Mouse (Mus musculus) forebrain, embryonic 14.5 days (tissue): ENCODE measurements at regions not wholly inside any gene's neighbourhood (a gene's known extent, or its start where the extent isn't known, plus 50 kb on each side); places are given as distances from the start of the nearest gene placed in this dataset.
"Not testable (repeated sequence)": the region's sequence is repeated elsewhere in the genome, so short reads cannot be mapped to it uniquely, and the experiment has no call there.

ENCODE experiments used
- ATAC-seq: fragments of 200-750 bp; cut with Nextera tagmentation; 2 replicates; pipeline ENCODE4 v1.8.0; 2017; ENCODE audit warnings: mild to moderate bottlenecking, moderate library complexity
- DNase-seq: peaks from one replicate; pipeline ENCODE4 v3.0.0-alpha.2; 2015; ENCODE audit warnings: low spot score
- H3K27ac ChIP-seq: fragments of 300-500 bp; sonication (generic); 2 replicates; pipeline ENCODE4 v1.5.1; 2014; ENCODE audit warnings: low read depth, mild to moderate bottlenecking, control low read depth, low read length, moderate library complexity
- H3K27me3 ChIP-seq: fragments of 300-500 bp; sonication (generic); replicated peaks from 2 replicates; pipeline ENCODE4 v1.6.1; 2014; ENCODE audit warnings: low read length, control low read depth, mixed read lengths; ENCODE audit not compliant: control insufficient read depth, insufficient read depth
- H3K36me3 ChIP-seq: fragments of 300-500 bp; sonication (generic); 2 replicates; pipeline ENCODE4 v1.6.1; 2014; ENCODE audit warnings: low read length, control low read depth; ENCODE audit not compliant: control insufficient read depth, insufficient read depth
- H3K4me1 ChIP-seq: fragments of 300-500 bp; sonication (generic); 2 replicates; pipeline ENCODE4 v1.6.1; 2014; ENCODE audit warnings: antibody characterized with exemption, low read length, control low read depth; ENCODE audit not compliant: control insufficient read depth, insufficient read depth
- H3K4me2 ChIP-seq: fragments of 300-500 bp; sonication (generic); 2 replicates; pipeline ENCODE4 v1.6.1; 2014; ENCODE audit warnings: mild to moderate bottlenecking, control low read depth, low read length
- H3K4me3 ChIP-seq: fragments of 300-500 bp; sonication (generic); 2 replicates; pipeline ENCODE4 v1.5.1; 2014; ENCODE audit warnings: low read depth, low read length, control low read depth
- H3K9ac ChIP-seq: fragments of 300-500 bp; sonication (generic); 2 replicates; pipeline ENCODE4 v1.6.1; 2014; ENCODE audit warnings: mild to moderate bottlenecking, low read length, control low read depth, moderate library complexity
- H3K9me3 ChIP-seq: fragments of 300-500 bp; sonication (generic); replicated peaks from 2 replicates; pipeline ENCODE4 v1.6.1; 2016; ENCODE audit warnings: low read length, control low read depth, mixed read lengths; ENCODE audit not compliant: control insufficient read depth
- WGBS: fragments of 180-500 bp; shearing (Covaris S2); extraction: QIAGEN DNeasy Blood & Tissue Kit; methylation state at CpG from one replicate; pipeline ENCODE4 v1.1.7; 2014; 5-methylcytosine and 5-hydroxymethylcytosine counted together

GRCm38 (mm10) chrY:4150031-4150430 is 378.6 kb downstream of the Gm3376 start:
- H3K36me3 ChIP-seq, H3K9me3 ChIP-seq, H3K4me1 ChIP-seq, ATAC-seq, H3K4me3 ChIP-seq, H3K4me2 ChIP-seq, H3K27ac ChIP-seq, H3K9ac ChIP-seq, H3K27me3 ChIP-seq: not testable (repeated sequence)
- 100% methylated on average over 1 of the region's 9 CpGs for WGBS
- peak; percentile 40 for DNase-seq

DNA sequence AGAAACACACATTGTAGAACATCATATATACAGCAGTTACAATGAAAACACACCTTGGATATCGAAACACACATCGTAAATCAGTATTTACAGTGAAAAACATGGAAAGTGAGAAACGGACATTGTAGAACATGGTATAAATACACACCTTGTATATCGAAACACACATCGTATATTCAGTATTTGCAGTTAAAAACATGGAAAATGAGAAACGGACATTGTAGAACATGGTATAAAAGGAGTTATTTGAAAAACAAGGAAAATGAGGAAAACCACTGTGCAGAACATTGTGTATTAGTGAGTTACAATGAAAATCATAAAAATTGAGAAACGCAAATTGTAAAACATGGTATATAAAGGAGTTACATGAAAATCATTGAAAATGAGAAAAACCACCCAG is 379.2 kb downstream of the Gm3376 start:
- H3K4me2 ChIP-seq, H3K27ac ChIP-seq, H3K36me3 ChIP-seq, ATAC-seq, H3K4me3 ChIP-seq, H3K9ac ChIP-seq, H3K9me3 ChIP-seq, DNase-seq, H3K27me3 ChIP-seq, H3K4me1 ChIP-seq: not testable (repeated sequence)
- no CpG with 5 or more reads among the region's 7 CpGs for WGBS

- not testable (repeated sequence) for DNase-seq, H3K9me3 ChIP-seq, H3K27me3 ChIP-seq, H3K27ac ChIP-seq, H3K4me3 ChIP-seq, H3K9ac ChIP-seq, ATAC-seq, H3K36me3 ChIP-seq, H3K4me1 ChIP-seq, H3K4me2 ChIP-seq
- WGBS = 56% methylated on average over 3 of the region's 6 CpGs
These were observed 381.5 kb downstream of the Gm3376 start for GRCm38 (mm10) chrY:4152998-4153397.

- no peaks in the 10 kb centered on the region for H3K4me1 ChIP-seq
- no peak for DNase-seq
- no peaks in the 10 kb centered on the region for H3K9me3 ChIP-seq
- WGBS = 92% methylated on average over 2 of the region's 2 CpGs
- no peak overlapping the region for H3K9ac ChIP-seq
- ATAC-seq = no peak
- no peak overlapping the region for H3K4me3 ChIP-seq
- H3K27ac ChIP-seq = no peak overlapping the region
- no peaks in the 10 kb centered on the region for H3K36me3 ChIP-seq
- no peak overlapping the region for H3K4me2 ChIP-seq
- H3K27me3 ChIP-seq = no peaks in the 10 kb centered on the region
These were observed 388.9 kb downstream of the Gm3376 start for GRCm38 (mm10) chrY:4160371-4160770.
